Mouse (Mus musculus): ENCODE results near the gene Gng12.
"Not testable (repeated sequence)": the region's sequence is repeated elsewhere in the genome, so short reads cannot be mapped to it uniquely, and the experiment has no call there.

Gng12 gene

GRCm38 (mm10) chr6:66958466-66959235 lies 62.5 kb downstream of the Gng12 start:
- no peak for DNase-seq

GRCm38 (mm10) chr6:66962582-66963043 lies 66.4 kb downstream of the Gng12 start:
- peak; percentile 57 to 59 for DNase-seq

GRCm38 (mm10) chr6:66963068-66963467 lies 66.9 kb downstream of the Gng12 start:
- no peak for DNase-seq

- DNase-seq: not testable (repeated sequence)
These were observed 67.5 kb downstream of the Gng12 start for GRCm38 (mm10) chr6:66963651-66964050.

GRCm38 (mm10) chr6:66964222-66964621 lies 68.0 kb downstream of the Gng12 start:
- no peak for DNase-seq

GRCm38 (mm10) chr6:66965203-66965602 lies 69.0 kb downstream of the Gng12 start:
- DNase-seq: no peak

- DNase-seq: no peak
These were observed 71.6 kb downstream of the Gng12 start for GRCm38 (mm10) chr6:66967788-66968187.

GRCm38 (mm10) chr6:66969446-66969845 lies 73.2 kb downstream of the Gng12 start:
- DNase-seq: no peak

- DNase-seq: no peak
These were observed 76.1 kb downstream of the Gng12 start for GRCm38 (mm10) chr6:66972300-66972699.

GRCm38 (mm10) chr6:66973180-66973579 lies 77.0 kb downstream of the Gng12 start:
- peak; percentile 62 to 69 for DNase-seq

GRCm38 (mm10) chr6:66975522-66975921 lies 79.3 kb downstream of the Gng12 start:
- DNase-seq: no peak

- DNase-seq: no peak
These were observed 83.0 kb downstream of the Gng12 start for GRCm38 (mm10) chr6:66979197-66979596.

- no peak for DNase-seq
These were observed 83.8 kb downstream of the Gng12 start for GRCm38 (mm10) chr6:66980040-66980439.

- no peak for DNase-seq
These were observed 85.2 kb downstream of the Gng12 start for GRCm38 (mm10) chr6:66981366-66981765.

- DNase-seq: no peak
These were observed 85.7 kb downstream of the Gng12 start for GRCm38 (mm10) chr6:66981864-66982263.

GRCm38 (mm10) chr6:66984079-66984478 lies 87.9 kb downstream of the Gng12 start:
- no peak for DNase-seq

- DNase-seq: no peak
These were observed 88.5 kb downstream of the Gng12 start for GRCm38 (mm10) chr6:66984672-66985071.

- DNase-seq: no peak
These were observed 89.3 kb downstream of the Gng12 start for GRCm38 (mm10) chr6:66985500-66985899.

GRCm38 (mm10) chr6:66986063-66986462 lies 89.9 kb downstream of the Gng12 start:
- DNase-seq: no peak

- DNase-seq: peak; percentile 17 to 34
These were observed 91.4 kb downstream of the Gng12 start for GRCm38 (mm10) chr6:66987643-66988042.

- DNase-seq: no peak
These were observed 92.2 kb downstream of the Gng12 start for GRCm38 (mm10) chr6:66988363-66988762.

GRCm38 (mm10) chr6:66989037-66989436 lies 92.8 kb downstream of the Gng12 start:
- no peak for DNase-seq

GRCm38 (mm10) chr6:66989518-66989917 lies 93.3 kb downstream of the Gng12 start:
- DNase-seq: no peak

GRCm38 (mm10) chr6:66992232-66992631 lies 96.0 kb downstream of the Gng12 start:
- DNase-seq: no peak

GRCm38 (mm10) chr6:66992786-66993185 lies 96.6 kb downstream of the Gng12 start:
- DNase-seq: no peak

Measured in B cell, adult 2 months (primary cell).